Mouse (Mus musculus): ENCODE measurements around the gene St8sia2. TPM values are rescaled to one million over a fixed set of nuclear protein-coding genes. Genes with fewer than 3 reads are reported as not detected.

The St8sia2 gene
- polyA plus RNA-seq, 2 experiments: 0.03 to 0.04 TPM

- no peaks in the 10 kb centered on the region for H3K4me1 ChIP-seq (replicated peaks; ENCODE audit: control insufficient read depth in 2 of 2, insufficient read depth in 2 of 2, low read length in 1 of 2)
- H3K4me2 ChIP-seq (ENCODE audit: low read depth): no peak overlapping the region
- no peak for ATAC-seq (ENCODE audit: insufficient read depth)
- TF ChIP-seq CTCF (IDR thresholded peaks at IDR 0.05; ENCODE audit: low read depth): no peak
- TF ChIP-seq EP300 (IDR thresholded peaks at IDR 0.05; ENCODE audit: low read depth): no peak
- H3K27ac ChIP-seq: no peak overlapping the region
- no peak overlapping the region for H3K9ac ChIP-seq (replicated peaks)
- DNase-seq (ENCODE audit: low read depth in 3 of 3, low spot score in 3 of 3): no peak
- H3K4me3 ChIP-seq (ENCODE audit: insufficient read depth in 1 of 2, low read depth in 2 of 2, low read length in 2 of 2): no peak overlapping the region
- H3K9me3 ChIP-seq (ENCODE audit: control insufficient read depth, low read length): no peaks in the 10 kb centered on the region
- no peaks in the 10 kb centered on the region for H3K27me3 ChIP-seq (ENCODE audit: control insufficient read depth, insufficient read depth, low read length)
- WGBS (ENCODE audit: insufficient replicate concordance): 66% methylated on average over 8 of the region's 8 CpGs
- no peaks in the 10 kb centered on the region for H3K36me3 ChIP-seq (replicated peaks; ENCODE audit: control insufficient read depth, insufficient read depth, low read depth)
These were observed 74.3 kb downstream of the St8sia2 start for GRCm38 (mm10) chr7:73939236-73939635.

GRCm38 (mm10) chr7:73938046-73938810, 75.3 kb downstream of the St8sia2 start:
- no peaks in the 10 kb centered on the region for H3K9me3 ChIP-seq (ENCODE audit: control insufficient read depth, low read length)
- H3K27me3 ChIP-seq (ENCODE audit: control insufficient read depth, insufficient read depth, low read length): no peaks in the 10 kb centered on the region
- H3K27ac ChIP-seq: no peak overlapping the region
- H3K4me2 ChIP-seq (ENCODE audit: low read depth): no peak overlapping the region
- no peak for DNase-seq (ENCODE audit: low read depth in 3 of 3, low spot score in 3 of 3)
- no peaks in the 10 kb centered on the region for H3K4me1 ChIP-seq (replicated peaks; ENCODE audit: control insufficient read depth in 2 of 2, insufficient read depth in 2 of 2, low read length in 1 of 2)
- TF ChIP-seq EP300 (IDR thresholded peaks at IDR 0.05; ENCODE audit: low read depth) (no peak), CTCF (IDR thresholded peaks at IDR 0.05; ENCODE audit: low read depth) (no peak)
- WGBS (ENCODE audit: insufficient replicate concordance): 71% methylated on average over 7 of the region's 7 CpGs
- H3K36me3 ChIP-seq (replicated peaks; ENCODE audit: control insufficient read depth, insufficient read depth, low read depth): no peaks in the 10 kb centered on the region
- no peak overlapping the region for H3K9ac ChIP-seq (replicated peaks)
- ATAC-seq (ENCODE audit: insufficient read depth): no peak
- no peak overlapping the region for H3K4me3 ChIP-seq (ENCODE audit: insufficient read depth in 1 of 2, low read depth in 2 of 2, low read length in 2 of 2)

GRCm38 (mm10) chr7:73936119-73936518, 77.4 kb downstream of the St8sia2 start:
- no peak for TF ChIP-seq EP300 (IDR thresholded peaks at IDR 0.05; ENCODE audit: low read depth)
- no peak for TF ChIP-seq CTCF (IDR thresholded peaks at IDR 0.05; ENCODE audit: low read depth)
- no peaks in the 10 kb centered on the region for H3K27me3 ChIP-seq (ENCODE audit: control insufficient read depth, insufficient read depth, low read length)
- H3K4me3 ChIP-seq (ENCODE audit: insufficient read depth in 1 of 2, low read depth in 2 of 2, low read length in 2 of 2): no peak overlapping the region
- H3K36me3 ChIP-seq (replicated peaks; ENCODE audit: control insufficient read depth, insufficient read depth, low read depth): no peaks in the 10 kb centered on the region
- no peak overlapping the region for H3K9ac ChIP-seq (replicated peaks)
- DNase-seq (ENCODE audit: low read depth in 3 of 3, low spot score in 3 of 3) (no peak), ATAC-seq (ENCODE audit: insufficient read depth) (no peak)
- no peak overlapping the region for H3K4me2 ChIP-seq (ENCODE audit: low read depth)
- H3K27ac ChIP-seq: no peak overlapping the region
- H3K9me3 ChIP-seq (ENCODE audit: control insufficient read depth, low read length): no peaks in the 10 kb centered on the region
- no peaks in the 10 kb centered on the region for H3K4me1 ChIP-seq (replicated peaks; ENCODE audit: control insufficient read depth in 2 of 2, insufficient read depth in 2 of 2, low read length in 1 of 2)
- 41% methylated on average over 3 of the region's 3 CpGs for WGBS (ENCODE audit: insufficient replicate concordance)

GRCm38 (mm10) chr7:73935703-73936102, 77.8 kb downstream of the St8sia2 start:
- Histone ChIP-seq H3K4me2 (ENCODE audit: low read depth) (no peak overlapping the region), H3K9me3 (ENCODE audit: control insufficient read depth, low read length) (no peaks in the 10 kb centered on the region), H3K4me1 (replicated peaks; ENCODE audit: control insufficient read depth in 2 of 2, insufficient read depth in 2 of 2, low read length in 1 of 2) (no peaks in the 10 kb centered on the region), H3K9ac (replicated peaks) (no peak overlapping the region), H3K4me3 (ENCODE audit: insufficient read depth in 1 of 2, low read depth in 2 of 2, low read length in 2 of 2) (no peak overlapping the region), H3K27ac (no peak overlapping the region), H3K36me3 (replicated peaks; ENCODE audit: control insufficient read depth, insufficient read depth, low read depth) (no peaks in the 10 kb centered on the region), H3K27me3 (ENCODE audit: control insufficient read depth, insufficient read depth, low read length) (no peaks in the 10 kb centered on the region)
- WGBS (ENCODE audit: insufficient replicate concordance): 40% methylated on average over 2 of the region's 2 CpGs
- TF ChIP-seq EP300 (IDR thresholded peaks at IDR 0.05; ENCODE audit: low read depth): no peak
- no peak for ATAC-seq (ENCODE audit: insufficient read depth)
- no peak for DNase-seq (ENCODE audit: low read depth in 3 of 3, low spot score in 3 of 3)

GRCm38 (mm10) chr7:73933036-73933435, 80.5 kb downstream of the St8sia2 start:
- DNase-seq (ENCODE audit: low read depth in 3 of 3, low spot score in 3 of 3) (no peak), ATAC-seq (ENCODE audit: insufficient read depth) (no peak)
- no peaks in the 10 kb centered on the region for H3K4me1 ChIP-seq (replicated peaks; ENCODE audit: control insufficient read depth in 2 of 2, insufficient read depth in 2 of 2, low read length in 1 of 2)

More at GRCm38 (mm10) chr7:73933036-73933435, 80.5 kb downstream of the St8sia2 start:
- Histone ChIP-seq H3K9ac (replicated peaks) (no peak overlapping the region), H3K36me3 (replicated peaks; ENCODE audit: control insufficient read depth, insufficient read depth, low read depth) (no peaks in the 10 kb centered on the region), H3K27ac (no peak overlapping the region), H3K4me3 (ENCODE audit: insufficient read depth in 1 of 2, low read depth in 2 of 2, low read length in 2 of 2) (no peak overlapping the region), H3K9me3 (ENCODE audit: control insufficient read depth, low read length) (no peaks in the 10 kb centered on the region), H3K4me2 (ENCODE audit: low read depth) (no peak overlapping the region), H3K27me3 (ENCODE audit: control insufficient read depth, insufficient read depth, low read length) (no peaks in the 10 kb centered on the region)
- TF ChIP-seq CTCF (IDR thresholded peaks at IDR 0.05; ENCODE audit: low read depth): no peak
- TF ChIP-seq EP300 (IDR thresholded peaks at IDR 0.05; ENCODE audit: low read depth): no peak
- WGBS (ENCODE audit: insufficient replicate concordance): 49% methylated on average over 3 of the region's 3 CpGs
